Mouse (Mus musculus) left cerebral cortex, postnatal 10 days (tissue): Measurements from ENCODE around the gene Hfe2. TPM values are rescaled to one million over a fixed set of nuclear protein-coding genes. Genes with fewer than 3 reads are reported as not detected.
A peak's percentile ranks its signal among the peaks of the same experiment; 100 is the strongest.
"Not testable (repeated sequence)": the region's sequence is repeated elsewhere in the genome, so short reads cannot be mapped to it uniquely, and the experiment has no call there.

Experiments used
- DNase-seq, 2 experiments: peaks; one replicate each; pipeline ENCODE4 v3.0.0; 2021 to 2022; ENCODE audit warnings: low spot score in 2 of 2, mixed read lengths in 1 of 2; ENCODE audit errors: extremely low spot score in 1 of 2
- intact Hi-C: fragments of 180-260 bp; cut with DNase I; formaldehyde crosslinking; loops from one replicate; pipeline ENCODE4 v1.15.1; 2025
- total RNA-seq, 2 experiments: library from RNA; stranded (reverse); gene quantifications; 2 replicates each; pipeline ENCODE4 v1.2.3; 2021

Gene Hfe2
- total RNA-seq, 2 experiments from 2014 or later, result 0.39 to 0.57 TPM

- no peak for DNase-seq
- intact Hi-C loops, result no loop called here
These were observed 30.1 kb upstream of the Hfe2 start for GRCm38 (mm10) chr3:96494912-96495311.

- DNase-seq, result no peak
- intact Hi-C loops, result no loop called here
These were observed 29.3 kb upstream of the Hfe2 start for GRCm38 (mm10) chr3:96495490-96496210.

- no peak for DNase-seq
- intact Hi-C loops, result no loop called here
These were observed 28.8 kb upstream of the Hfe2 start for GRCm38 (mm10) chr3:96496216-96496615.

GRCm38 (mm10) chr3:96496620-96497275 lies 28.2 kb upstream of the Hfe2 start:
- intact Hi-C loops, DNase-seq: not testable (repeated sequence)

GRCm38 (mm10) chr3:96497451-96498028 lies 27.4 kb upstream of the Hfe2 start:
- intact Hi-C loops, result no loop called here
- DNase-seq, result peak; percentile 74 to 84

GRCm38 (mm10) chr3:96498476-96499245 lies 26.3 kb upstream of the Hfe2 start:
- DNase-seq, result no peak
- intact Hi-C loops, result no loop called here

GRCm38 (mm10) chr3:96499481-96500288 lies 25.3 kb upstream of the Hfe2 start:
- intact Hi-C loops, result loop anchor here (5.0 kb wide), 1 partner anchor 217 kb away; no protein-coding TSS in a partner anchor

GRCm38 (mm10) chr3:96500289-96500621 lies 24.7 kb upstream of the Hfe2 start:
- intact Hi-C loops, result loop anchor here (5.0 kb wide), 1 partner anchor 218 kb away; no protein-coding TSS in a partner anchor
- peak; percentile 91 to 95 for DNase-seq

More at GRCm38 (mm10) chr3:96499481-96500288, 25.3 kb upstream of the Hfe2 start:
- peak; percentile 77 to 81 for DNase-seq

- intact Hi-C loops, result loop anchor here (5.0 kb wide), 1 partner anchor 218 kb away; no protein-coding TSS in a partner anchor
- DNase-seq, result peak; percentile 84 to 88
These were observed 24.2 kb upstream of the Hfe2 start for GRCm38 (mm10) chr3:96500691-96501265.

GRCm38 (mm10) chr3:96501391-96502115 lies 23.4 kb upstream of the Hfe2 start:
- peak; percentile 82 to 83 for DNase-seq
- intact Hi-C loops, result loop anchor here (5.0 kb wide), 1 partner anchor 219 kb away; no protein-coding TSS in a partner anchor

- intact Hi-C loops, result loop anchor here (5.0 kb wide), 1 partner anchor 220 kb away; no protein-coding TSS in a partner anchor
- DNase-seq, result no peak
These were observed 22.5 kb upstream of the Hfe2 start for GRCm38 (mm10) chr3:96502181-96503082.

- intact Hi-C loops, result loop anchor here (5.0 kb wide), 1 partner anchor 221 kb away; no protein-coding TSS in a partner anchor
- peak; percentile 59 to 67 for DNase-seq
These were observed 21.9 kb upstream of the Hfe2 start for GRCm38 (mm10) chr3:96503083-96503450.

- no peak for DNase-seq
- intact Hi-C loops, result loop anchor here (5.0 kb wide), 1 partner anchor 222 kb away; no protein-coding TSS in a partner anchor
These were observed 21.0 kb upstream of the Hfe2 start for GRCm38 (mm10) chr3:96503946-96504345.

- DNase-seq, result no peak
- intact Hi-C loops, result loop anchor here (5.0 kb wide), 1 partner anchor 223 kb away; no protein-coding TSS in a partner anchor
These were observed 20.0 kb upstream of the Hfe2 start for GRCm38 (mm10) chr3:96504931-96505330.

- intact Hi-C loops, result no loop called here
- DNase-seq, result no peak
These were observed 18.4 kb upstream of the Hfe2 start for GRCm38 (mm10) chr3:96506396-96507047.

- DNase-seq, intact Hi-C loops: not testable (repeated sequence)
These were observed 17.0 kb upstream of the Hfe2 start for GRCm38 (mm10) chr3:96507966-96508365.
